Mouse (Mus musculus): Measurements from ENCODE around the gene 4930455H04Rik.

GRCm38 (mm10) chr3:116961354-116962142, 6.5 kb upstream of the 4930455H04Rik start:
- TF ChIP-seq CTCF (IDR thresholded peaks at IDR 0.05; ENCODE audit: insufficient read depth, low read length): no peak
- no peak for TF ChIP-seq POLR2A (IDR thresholded peaks at IDR 0.05; ENCODE audit: borderline replicate concordance, extremely low read depth, low read depth, low read length)
